Mouse (Mus musculus): ENCODE measurements around the gene Rad51b. TPM values are rescaled to one million over a fixed set of nuclear protein-coding genes. Genes with fewer than 3 reads are reported as not detected.

The Rad51b gene
- polyA plus RNA-seq, 1 experiment from 2014 or later = 9.0 TPM

DNA sequence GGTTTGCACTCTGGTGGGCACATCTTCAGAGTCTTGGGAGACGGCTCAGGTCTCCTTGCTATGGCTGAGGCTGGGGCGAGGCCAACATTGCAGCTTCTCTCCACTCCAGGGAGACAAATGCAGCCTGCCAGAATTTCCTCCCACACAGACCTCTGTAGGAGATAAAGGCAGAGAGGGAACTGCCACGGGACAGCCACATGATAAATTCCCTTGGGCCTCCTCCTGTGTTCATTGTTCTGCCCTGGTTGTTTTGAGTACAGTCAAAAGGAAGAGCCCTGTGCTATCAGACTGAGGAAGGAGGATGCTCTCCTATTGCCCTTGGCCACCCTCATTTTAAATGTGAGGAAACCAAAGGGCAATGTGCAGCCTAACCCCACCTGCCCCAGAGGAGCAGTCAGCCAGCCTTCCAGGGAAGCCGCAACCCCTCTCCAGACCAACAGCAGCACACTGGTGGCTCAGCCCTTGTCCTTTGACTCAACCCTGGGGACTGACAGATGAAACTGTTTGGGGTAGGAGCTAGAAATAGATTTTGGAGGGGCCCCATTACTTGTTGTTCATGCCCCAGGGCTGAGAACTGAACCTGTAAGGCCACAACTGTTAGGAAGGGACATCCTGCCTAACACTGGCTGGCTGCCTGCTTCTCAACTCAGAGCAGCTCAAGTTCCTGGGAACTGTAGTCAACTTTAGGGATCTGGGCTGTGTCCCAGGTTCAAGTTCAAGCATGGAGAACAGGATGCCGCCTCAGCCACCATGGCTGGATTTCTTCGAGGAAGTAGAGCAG, 541.3 kb downstream of the Rad51b start:
- peak; percentile 28 for ATAC-seq (ENCODE audit: borderline replicate concordance, extremely low read depth, low FRiP score, low TSS enrichment)
- Histone ChIP-seq H3K36me3 (no peaks in the 10 kb centered on the region), H3K27ac (peak overlapping the region; percentile 83), H3K4me2 (no peak overlapping the region), H3K9ac (no peak overlapping the region), H3K27me3 (no peaks in the 10 kb centered on the region), H3K4me1 (peaks cover 80% of the 10 kb centered on the region), H3K9me3 (no peaks in the 10 kb centered on the region), H3K4me3 (no peak overlapping the region)
- WGBS = 50% methylated on average over 6 of the region's 6 CpGs

- Histone ChIP-seq H3K36me3 (no peaks in the 10 kb centered on the region), H3K4me3 (no peak overlapping the region), H3K27me3 (no peaks in the 10 kb centered on the region), H3K4me2 (no peak overlapping the region), H3K4me1 (peaks cover 83% of the 10 kb centered on the region), H3K9me3 (no peaks in the 10 kb centered on the region), H3K9ac (peak overlapping the region; percentile 12; the same call in 1 of the 2 replicates), H3K27ac (peak overlapping the region; percentile 83)
- WGBS = 60% methylated on average over 12 of the region's 12 CpGs
- no peak for ATAC-seq (ENCODE audit: borderline replicate concordance, extremely low read depth, low FRiP score, low TSS enrichment)
Measured at GRCm38 (mm10) chr12:79839096-79839941, 542.2 kb downstream of the Rad51b start.

GRCm38 (mm10) chr12:79840465-79840864, 543.4 kb downstream of the Rad51b start:
- no peak overlapping the region for H3K4me3 ChIP-seq
- H3K36me3 ChIP-seq = no peaks in the 10 kb centered on the region
- no peak for ATAC-seq (ENCODE audit: borderline replicate concordance, extremely low read depth, low FRiP score, low TSS enrichment)
- no peaks in the 10 kb centered on the region for H3K27me3 ChIP-seq
- 62% methylated on average over 5 of the region's 5 CpGs for WGBS
- H3K4me2 ChIP-seq = no peak overlapping the region
- H3K27ac ChIP-seq = peak overlapping the region; percentile 26; the same call in 1 of the 2 replicates
- no peaks in the 10 kb centered on the region for H3K9me3 ChIP-seq
- H3K9ac ChIP-seq = no peak overlapping the region
- peaks cover 85% of the 10 kb centered on the region for H3K4me1 ChIP-seq

DNA sequence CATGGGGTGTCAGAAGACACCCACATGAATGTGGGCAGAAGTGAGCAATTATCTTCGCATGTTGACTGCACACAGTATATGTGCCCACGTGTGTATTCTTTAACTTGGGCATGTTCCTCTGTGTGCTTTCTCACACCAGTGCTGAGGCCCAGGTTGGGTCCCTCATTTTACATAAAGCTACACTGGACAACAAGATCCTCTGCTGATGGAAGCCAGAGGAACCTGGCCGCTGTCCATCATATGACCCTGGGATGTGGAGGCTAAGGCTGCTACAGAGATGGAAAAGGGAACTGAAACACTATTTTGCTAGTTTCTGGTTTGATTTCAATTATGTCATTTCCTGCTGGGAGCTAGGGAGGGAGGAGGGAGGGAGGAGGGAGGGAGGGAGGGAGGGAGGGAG, 544.2 kb downstream of the Rad51b start:
- H3K4me2 ChIP-seq = no peak overlapping the region
- peak overlapping the region; percentile 77 for H3K27ac ChIP-seq
- ATAC-seq (ENCODE audit: borderline replicate concordance, extremely low read depth, low FRiP score, low TSS enrichment) = no peak
- 76% methylated on average over 3 of the region's 3 CpGs for WGBS
- no peak overlapping the region for H3K4me3 ChIP-seq
- no peaks in the 10 kb centered on the region for H3K36me3 ChIP-seq
- H3K4me1 ChIP-seq = peaks cover 81% of the 10 kb centered on the region
- no peaks in the 10 kb centered on the region for H3K27me3 ChIP-seq
- no peak overlapping the region for H3K9ac ChIP-seq
- H3K9me3 ChIP-seq = no peaks in the 10 kb centered on the region

- no peak overlapping the region for H3K9ac ChIP-seq
- H3K4me2 ChIP-seq = peak overlapping the region; percentile 1; the same call in 1 of the 2 replicates
- H3K27ac ChIP-seq = peak overlapping the region; percentile 96
- no peak overlapping the region for H3K4me3 ChIP-seq
- WGBS = 13% methylated on average over 7 of the region's 7 CpGs
- H3K36me3 ChIP-seq = no peaks in the 10 kb centered on the region
- peak; percentile 93 for ATAC-seq (ENCODE audit: borderline replicate concordance, extremely low read depth, low FRiP score, low TSS enrichment)
- peaks cover 81% of the 10 kb centered on the region for H3K4me1 ChIP-seq
- no peaks in the 10 kb centered on the region for H3K27me3 ChIP-seq
- no peaks in the 10 kb centered on the region for H3K9me3 ChIP-seq
Measured at GRCm38 (mm10) chr12:79842319-79842718, 545.2 kb downstream of the Rad51b start.

DNA sequence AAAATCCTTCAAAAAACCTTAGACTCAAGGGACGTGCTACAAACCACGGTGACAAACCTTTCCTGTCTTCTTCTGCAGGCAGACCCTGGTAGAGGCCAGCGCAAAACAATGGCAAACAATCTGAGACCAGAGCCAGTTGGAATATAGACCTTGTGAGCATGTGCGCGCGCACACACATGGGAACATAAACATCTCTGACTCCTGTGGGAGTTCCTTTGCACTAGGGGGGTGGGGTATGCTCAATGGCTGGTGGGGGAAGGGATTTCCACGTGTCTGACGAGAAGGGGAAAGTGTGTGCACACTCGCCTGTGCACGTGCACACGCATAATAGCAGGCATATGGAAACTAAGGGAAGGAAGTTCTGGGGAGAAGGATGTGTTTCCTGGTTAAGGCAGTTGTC, 545.9 kb downstream of the Rad51b start:
- WGBS = 37% methylated on average over 11 of the region's 11 CpGs
- peak overlapping the region; percentile 1; the same call in 1 of the 2 replicates for H3K4me2 ChIP-seq

DNA sequence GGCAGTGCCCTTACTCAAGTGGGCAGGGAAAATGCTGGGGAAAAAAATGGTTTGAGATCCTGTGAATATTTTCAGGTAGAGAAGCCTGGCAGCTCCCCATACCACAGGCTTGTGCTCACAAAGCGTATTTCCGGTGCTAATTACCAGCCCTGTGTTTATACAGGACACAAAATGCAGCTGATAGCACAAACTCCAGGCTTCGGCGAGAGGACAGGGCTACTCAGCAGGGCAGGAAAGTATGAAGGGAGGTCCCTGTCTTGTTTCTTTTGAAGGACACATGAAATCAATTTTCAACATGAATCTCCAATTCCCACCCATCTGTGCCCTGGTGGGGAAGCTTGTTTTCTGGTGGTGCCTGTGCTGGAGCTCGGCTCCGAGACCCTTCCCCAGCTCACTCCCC, 546.4 kb downstream of the Rad51b start:
- ATAC-seq (ENCODE audit: borderline replicate concordance, extremely low read depth, low FRiP score, low TSS enrichment) = no peak
- Histone ChIP-seq H3K4me3 (no peak overlapping the region), H3K4me1 (peaks cover 78% of the 10 kb centered on the region), H3K9me3 (no peaks in the 10 kb centered on the region), H3K36me3 (no peaks in the 10 kb centered on the region), H3K4me2 (peak overlapping the region; percentile 1; the same call in 1 of the 2 replicates), H3K9ac (no peak overlapping the region), H3K27me3 (no peaks in the 10 kb centered on the region), H3K27ac (peak overlapping the region; percentile 96)
- WGBS = 33% methylated on average over 6 of the region's 6 CpGs

More for the DNA sequence above, 545.9 kb downstream of the Rad51b start:
- ATAC-seq (ENCODE audit: borderline replicate concordance, extremely low read depth, low FRiP score, low TSS enrichment) = no peak
- Histone ChIP-seq H3K36me3 (no peaks in the 10 kb centered on the region), H3K27me3 (no peaks in the 10 kb centered on the region), H3K9ac (no peak overlapping the region), H3K9me3 (no peaks in the 10 kb centered on the region), H3K27ac (peak overlapping the region; percentile 96), H3K4me3 (no peak overlapping the region), H3K4me1 (peaks cover 80% of the 10 kb centered on the region)

DNA sequence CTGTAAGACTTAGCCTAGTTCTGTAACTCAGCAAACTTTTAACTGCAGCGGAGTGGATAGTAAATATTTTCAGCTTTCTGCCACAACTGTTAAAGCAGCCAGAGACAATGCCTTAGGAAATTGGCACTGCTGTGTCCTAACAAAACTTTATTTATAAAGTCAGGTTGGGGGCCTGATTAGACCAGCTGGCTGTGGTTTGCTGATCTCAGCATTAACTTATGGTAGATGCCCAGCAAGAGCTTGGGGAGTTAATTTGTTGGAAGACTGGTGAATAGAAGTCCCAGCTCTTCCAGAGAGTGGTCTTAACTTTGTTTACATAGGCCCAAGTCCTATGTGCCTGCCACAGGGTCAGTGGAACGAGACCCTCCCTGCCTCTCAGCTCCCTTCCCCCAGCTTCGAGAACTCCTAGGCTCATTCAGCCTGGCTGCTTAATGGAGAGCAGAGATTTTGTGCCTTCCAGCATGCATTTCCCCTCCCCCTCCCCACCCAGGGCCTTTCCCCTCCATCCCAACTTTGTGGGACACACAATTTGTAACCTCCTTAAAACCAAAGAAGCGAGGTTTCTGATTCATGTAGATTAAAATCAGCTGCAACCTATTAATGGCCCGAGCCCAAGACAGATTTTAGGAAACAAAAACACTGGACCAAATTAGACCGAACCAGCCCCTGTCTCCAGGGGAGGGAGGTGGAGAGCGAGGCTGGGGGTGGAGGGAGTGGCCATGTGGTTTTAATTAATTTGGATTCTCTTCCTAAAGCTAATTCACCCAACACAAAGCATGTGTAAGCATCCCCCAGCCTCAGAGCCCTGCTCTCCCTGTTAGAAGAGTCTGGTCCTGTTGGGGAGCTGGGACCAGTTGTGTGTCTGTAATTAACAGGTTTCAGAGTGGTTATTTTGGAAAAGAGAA, 549.4 kb downstream of the Rad51b start:
- Histone ChIP-seq H3K4me1 (peaks cover 76% of the 10 kb centered on the region), H3K27ac (peak overlapping the region; percentile 52), H3K9me3 (no peaks in the 10 kb centered on the region), H3K4me3 (no peak overlapping the region), H3K36me3 (no peaks in the 10 kb centered on the region), H3K27me3 (no peaks in the 10 kb centered on the region), H3K4me2 (no peak overlapping the region), H3K9ac (no peak overlapping the region)
- WGBS = 42% methylated on average over 7 of the region's 7 CpGs
- no peak for ATAC-seq (ENCODE audit: borderline replicate concordance, extremely low read depth, low FRiP score, low TSS enrichment)

GRCm38 (mm10) chr12:79848539-79848938, 551.5 kb downstream of the Rad51b start:
- no peak for ATAC-seq (ENCODE audit: borderline replicate concordance, extremely low read depth, low FRiP score, low TSS enrichment)
- Histone ChIP-seq H3K27me3 (no peaks in the 10 kb centered on the region), H3K27ac (0 out of 2 replicates have a peak overlapping the region, but pooled peaks have one; percentile 30), H3K4me3 (no peak overlapping the region), H3K4me1 (peaks cover 61% of the 10 kb centered on the region), H3K9ac (no peak overlapping the region), H3K9me3 (no peaks in the 10 kb centered on the region), H3K4me2 (no peak overlapping the region), H3K36me3 (no peaks in the 10 kb centered on the region)
- WGBS = 29% methylated on average over 13 of the region's 13 CpGs

- H3K27ac ChIP-seq = peak overlapping the region; percentile 41
- 56% methylated on average over 5 of the region's 5 CpGs for WGBS
- no peaks in the 10 kb centered on the region for H3K9me3 ChIP-seq
- ATAC-seq (ENCODE audit: borderline replicate concordance, extremely low read depth, low FRiP score, low TSS enrichment) = no peak
- no peak overlapping the region for H3K4me3 ChIP-seq
- no peak overlapping the region for H3K9ac ChIP-seq
- H3K27me3 ChIP-seq = no peaks in the 10 kb centered on the region
- H3K4me2 ChIP-seq = no peak overlapping the region
- H3K36me3 ChIP-seq = no peaks in the 10 kb centered on the region
- peaks cover 60% of the 10 kb centered on the region for H3K4me1 ChIP-seq
Measured at GRCm38 (mm10) chr12:79850021-79850420, 552.9 kb downstream of the Rad51b start.

DNA sequence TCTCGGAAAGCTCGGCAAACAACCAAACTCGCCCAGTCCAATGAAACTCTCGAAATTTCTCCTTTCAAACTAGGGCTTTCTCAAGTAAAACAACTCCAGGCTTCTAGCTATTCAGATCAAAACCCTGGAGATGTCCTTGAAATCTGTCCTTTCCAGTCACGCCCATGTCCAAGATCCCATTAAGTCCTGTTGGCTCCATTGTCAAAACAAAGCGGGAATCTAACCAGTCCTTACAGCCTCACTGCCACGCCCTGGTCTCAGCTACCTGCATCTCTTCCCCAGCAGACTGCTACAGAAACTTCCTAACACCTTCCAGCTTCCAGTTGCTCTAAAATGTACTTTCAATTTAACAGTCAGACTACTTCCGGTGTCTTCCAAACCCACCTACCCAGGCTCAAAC, 554.8 kb downstream of the Rad51b start:
- 82% methylated on average over 8 of the region's 8 CpGs for WGBS
- Histone ChIP-seq H3K36me3 (no peaks in the 10 kb centered on the region), H3K9ac (no peak overlapping the region), H3K4me2 (no peak overlapping the region), H3K9me3 (no peaks in the 10 kb centered on the region), H3K27me3 (no peaks in the 10 kb centered on the region), H3K27ac (0 out of 2 replicates have a peak overlapping the region, but pooled peaks have one; percentile 2), H3K4me3 (no peak overlapping the region), H3K4me1 (peaks cover 72% of the 10 kb centered on the region)
- no peak for ATAC-seq (ENCODE audit: borderline replicate concordance, extremely low read depth, low FRiP score, low TSS enrichment)
